Mouse (Mus musculus): ENCODE results near the gene Cep104. TPM values are rescaled to one million over a fixed set of nuclear protein-coding genes. Genes with fewer than 3 reads are reported as not detected.

Cep104 gene
- polyA plus RNA-seq, 1 experiment from 2014 or later = 21.4 TPM

GRCm38 (mm10) chr4:153962631-153963030 lies 12.4 kb upstream of the Cep104 start:
- Histone ChIP-seq H3K9me3 (ENCODE audit: low read depth, low read length) (no peaks in the 10 kb centered on the region), H3K4me2 (no peak overlapping the region), H3K4me1 (ENCODE audit: insufficient read depth) (peaks cover 2% of the 10 kb centered on the region; the same call in 1 of the 2 replicates), H3K9ac (no peak overlapping the region), H3K27ac (ENCODE audit: low read depth) (no peak overlapping the region), H3K27me3 (ENCODE audit: insufficient read depth, low read length) (no peaks in the 10 kb centered on the region), H3K36me3 (ENCODE audit: insufficient read depth) (peaks cover 66% of the 10 kb centered on the region), H3K4me3 (ENCODE audit: low read depth, low read length) (no peak overlapping the region)
- ATAC-seq (ENCODE audit: insufficient read depth) (no peak), DNase-seq (no peak)
- no peak for TF ChIP-seq CTCF (IDR thresholded peaks at IDR 0.05; ENCODE audit: low read depth)
- WGBS = 80% methylated on average over 7 of the region's 7 CpGs

- no peak overlapping the region for H3K4me2 ChIP-seq
- no peak overlapping the region for H3K27ac ChIP-seq (ENCODE audit: low read depth)
- WGBS = 81% methylated on average over 5 of the region's 5 CpGs
- no peak for ATAC-seq (ENCODE audit: insufficient read depth)
- no peak for TF ChIP-seq CTCF (IDR thresholded peaks at IDR 0.05; ENCODE audit: low read depth)
- H3K9ac ChIP-seq = no peak overlapping the region
- H3K27me3 ChIP-seq (ENCODE audit: insufficient read depth, low read length) = no peaks in the 10 kb centered on the region
- H3K4me1 ChIP-seq (ENCODE audit: insufficient read depth) = no peaks in the 10 kb centered on the region
- H3K4me3 ChIP-seq (ENCODE audit: low read depth, low read length) = no peak overlapping the region
- H3K36me3 ChIP-seq (ENCODE audit: insufficient read depth) = peaks cover 58% of the 10 kb centered on the region; the same call in 1 of the 2 replicates
- no peaks in the 10 kb centered on the region for H3K9me3 ChIP-seq (ENCODE audit: low read depth, low read length)
- no peak for DNase-seq
Measured at GRCm38 (mm10) chr4:153966651-153967050, 8.3 kb upstream of the Cep104 start.

GRCm38 (mm10) chr4:153967556-153967955 lies 7.4 kb upstream of the Cep104 start:
- Histone ChIP-seq H3K36me3 (ENCODE audit: insufficient read depth) (peaks cover 51% of the 10 kb centered on the region; the same call in 1 of the 2 replicates), H3K4me2 (no peak overlapping the region), H3K9me3 (ENCODE audit: low read depth, low read length) (no peaks in the 10 kb centered on the region), H3K4me3 (ENCODE audit: low read depth, low read length) (no peak overlapping the region), H3K4me1 (ENCODE audit: insufficient read depth) (no peaks in the 10 kb centered on the region), H3K27me3 (ENCODE audit: insufficient read depth, low read length) (no peaks in the 10 kb centered on the region), H3K9ac (no peak overlapping the region), H3K27ac (ENCODE audit: low read depth) (no peak overlapping the region)
- ATAC-seq (ENCODE audit: insufficient read depth) (no peak), DNase-seq (no peak)
- TF ChIP-seq CTCF (IDR thresholded peaks at IDR 0.05; ENCODE audit: low read depth) = no peak
- WGBS = 84% methylated on average over 2 of the region's 2 CpGs

- 0 out of 2 replicates have a peak, but pooled peaks have one; percentile 11 for TF ChIP-seq CTCF (IDR thresholded peaks at IDR 0.05; ENCODE audit: low read depth)
- no peaks in the 10 kb centered on the region for H3K4me1 ChIP-seq (ENCODE audit: insufficient read depth)
- 81% methylated on average over 2 of the region's 2 CpGs for WGBS
- H3K4me3 ChIP-seq (ENCODE audit: low read depth, low read length) = no peak overlapping the region
- no peak overlapping the region for H3K27ac ChIP-seq (ENCODE audit: low read depth)
- DNase-seq (no peak), ATAC-seq (ENCODE audit: insufficient read depth) (no peak)
- H3K9me3 ChIP-seq (ENCODE audit: low read depth, low read length) = no peaks in the 10 kb centered on the region
- H3K4me2 ChIP-seq = no peak overlapping the region
- peaks cover 46% of the 10 kb centered on the region; the same call in 1 of the 2 replicates for H3K36me3 ChIP-seq (ENCODE audit: insufficient read depth)
- no peaks in the 10 kb centered on the region for H3K27me3 ChIP-seq (ENCODE audit: insufficient read depth, low read length)
- H3K9ac ChIP-seq = no peak overlapping the region
Measured at GRCm38 (mm10) chr4:153968063-153968462, 6.9 kb upstream of the Cep104 start.

- Histone ChIP-seq H3K27me3 (ENCODE audit: insufficient read depth, low read length) (no peaks in the 10 kb centered on the region), H3K4me3 (ENCODE audit: low read depth, low read length) (peak overlapping the region; percentile 72), H3K36me3 (ENCODE audit: insufficient read depth) (peaks cover 23% of the 10 kb centered on the region), H3K27ac (ENCODE audit: low read depth) (no peak overlapping the region), H3K9me3 (ENCODE audit: low read depth, low read length) (no peaks in the 10 kb centered on the region), H3K4me1 (ENCODE audit: insufficient read depth) (peaks cover 4% of the 10 kb centered on the region), H3K4me2 (peak overlapping the region; percentile 73), H3K9ac (peak overlapping the region; percentile 66)
- 1% methylated on average over 33 of the region's 33 CpGs for WGBS
- no peak for TF ChIP-seq CTCF (IDR thresholded peaks at IDR 0.05; ENCODE audit: low read depth)
- ATAC-seq (ENCODE audit: insufficient read depth) = peak; percentile 76
- peak; percentile 25 for DNase-seq
Measured at GRCm38 (mm10) chr4:153975292-153975662, 283 bp downstream of the Cep104 start.

- H3K27me3 ChIP-seq (ENCODE audit: insufficient read depth, low read length) = no peaks in the 10 kb centered on the region
- WGBS = 36% methylated on average over 6 of the region's 6 CpGs
- peak; percentile 15; the same call in 1 of the 2 replicates for TF ChIP-seq CTCF (IDR thresholded peaks at IDR 0.05; ENCODE audit: low read depth)
- H3K36me3 ChIP-seq (ENCODE audit: insufficient read depth) = peaks cover 24% of the 10 kb centered on the region
- H3K4me1 ChIP-seq (ENCODE audit: insufficient read depth) = peaks cover 4% of the 10 kb centered on the region
- peak overlapping the region; percentile 73 for H3K4me2 ChIP-seq
- no peaks in the 10 kb centered on the region for H3K9me3 ChIP-seq (ENCODE audit: low read depth, low read length)
- H3K4me3 ChIP-seq (ENCODE audit: low read depth, low read length) = peak overlapping the region; percentile 72
- no peak for DNase-seq
- peak overlapping the region; percentile 66 for H3K9ac ChIP-seq
- no peak for ATAC-seq (ENCODE audit: insufficient read depth)
- no peak overlapping the region for H3K27ac ChIP-seq (ENCODE audit: low read depth)
Measured at GRCm38 (mm10) chr4:153975768-153976167, 774 bp downstream of the Cep104 start.

GRCm38 (mm10) chr4:153979243-153979642 lies 4.2 kb downstream of the Cep104 start:
- DNase-seq (no peak), ATAC-seq (ENCODE audit: insufficient read depth) (no peak)
- TF ChIP-seq CTCF (IDR thresholded peaks at IDR 0.05; ENCODE audit: low read depth) = no peak
- H3K4me2 ChIP-seq = no peak overlapping the region
- no peaks in the 10 kb centered on the region for H3K27me3 ChIP-seq (ENCODE audit: insufficient read depth, low read length)
- no peak overlapping the region for H3K9ac ChIP-seq
- no peak overlapping the region for H3K27ac ChIP-seq (ENCODE audit: low read depth)
- no peaks in the 10 kb centered on the region for H3K9me3 ChIP-seq (ENCODE audit: low read depth, low read length)
- peaks cover 49% of the 10 kb centered on the region for H3K36me3 ChIP-seq (ENCODE audit: insufficient read depth)
- peaks cover 4% of the 10 kb centered on the region for H3K4me1 ChIP-seq (ENCODE audit: insufficient read depth)
- H3K4me3 ChIP-seq (ENCODE audit: low read depth, low read length) = no peak overlapping the region
- WGBS = 86% methylated on average over 10 of the region's 10 CpGs

GRCm38 (mm10) chr4:153980470-153980869 lies 5.5 kb downstream of the Cep104 start:
- ATAC-seq (ENCODE audit: insufficient read depth) (no peak), DNase-seq (no peak)
- Histone ChIP-seq H3K36me3 (ENCODE audit: insufficient read depth) (peaks cover 62% of the 10 kb centered on the region), H3K4me1 (ENCODE audit: insufficient read depth) (peaks cover 4% of the 10 kb centered on the region), H3K4me3 (ENCODE audit: low read depth, low read length) (no peak overlapping the region), H3K9ac (no peak overlapping the region), H3K4me2 (no peak overlapping the region), H3K9me3 (ENCODE audit: low read depth, low read length) (no peaks in the 10 kb centered on the region), H3K27ac (ENCODE audit: low read depth) (no peak overlapping the region), H3K27me3 (ENCODE audit: insufficient read depth, low read length) (no peaks in the 10 kb centered on the region)
- TF ChIP-seq CTCF (IDR thresholded peaks at IDR 0.05; ENCODE audit: low read depth) = no peak
- 95% methylated on average over 11 of the region's 11 CpGs for WGBS

Data from lung, embryonic 14.5 days (tissue).